Mouse (Mus musculus) adrenal gland, postnatal 25 days (tissue): ENCODE results near the gene 1500011B03Rik. TPM values are rescaled to one million over a fixed set of nuclear protein-coding genes. Genes with fewer than 3 reads are reported as not detected.

ENCODE experiments used
- DNase-seq: peaks from one replicate; pipeline ENCODE4 v3.0.0; 2021; ENCODE audit warnings: mixed read lengths
- total RNA-seq: library from RNA; stranded (reverse); gene quantifications from 2 replicates; pipeline ENCODE4 v1.2.3, GENCODE M21; 2021

Gene 1500011B03Rik
- total RNA-seq, 1 experiment from 2014 or later, result 47.5 TPM

- peak; percentile 53 for DNase-seq
Measured at GRCm38 (mm10) chr5:114809181-114809756, 14.0 kb downstream of the 1500011B03Rik start.

GRCm38 (mm10) chr5:114808385-114808784 is 14.9 kb downstream of the 1500011B03Rik start:
- no peak for DNase-seq

- no peak for DNase-seq
Measured at GRCm38 (mm10) chr5:114807893-114808292, 15.4 kb downstream of the 1500011B03Rik start.

GRCm38 (mm10) chr5:114807468-114807867 is 15.8 kb downstream of the 1500011B03Rik start:
- no peak for DNase-seq

GRCm38 (mm10) chr5:114807063-114807462 is 16.2 kb downstream of the 1500011B03Rik start:
- no peak for DNase-seq

- DNase-seq, result no peak
Measured at GRCm38 (mm10) chr5:114806636-114807035, 16.6 kb downstream of the 1500011B03Rik start.

- no peak for DNase-seq
Measured at GRCm38 (mm10) chr5:114805436-114806350, 17.6 kb downstream of the 1500011B03Rik start.

GRCm38 (mm10) chr5:114804958-114805357 is 18.3 kb downstream of the 1500011B03Rik start:
- peak; percentile 63 for DNase-seq

- DNase-seq, result no peak
Measured at GRCm38 (mm10) chr5:114804335-114804734, 18.9 kb downstream of the 1500011B03Rik start.

- DNase-seq, result no peak
Measured at GRCm38 (mm10) chr5:114803231-114803630, 20.0 kb downstream of the 1500011B03Rik start.

GRCm38 (mm10) chr5:114801841-114802240 is 21.4 kb downstream of the 1500011B03Rik start:
- no peak for DNase-seq

GRCm38 (mm10) chr5:114801049-114801448 is 22.2 kb downstream of the 1500011B03Rik start:
- no peak for DNase-seq

GRCm38 (mm10) chr5:114799848-114800247 is 23.4 kb downstream of the 1500011B03Rik start:
- no peak for DNase-seq

GRCm38 (mm10) chr5:114797253-114797652 is 26.0 kb downstream of the 1500011B03Rik start:
- no peak for DNase-seq

GRCm38 (mm10) chr5:114796299-114797012 is 26.8 kb downstream of the 1500011B03Rik start:
- no peak for DNase-seq

GRCm38 (mm10) chr5:114795653-114796052 is 27.6 kb downstream of the 1500011B03Rik start:
- no peak for DNase-seq

GRCm38 (mm10) chr5:114795231-114795630 is 28.0 kb downstream of the 1500011B03Rik start:
- DNase-seq, result no peak

- DNase-seq, result no peak
Measured at GRCm38 (mm10) chr5:114794609-114795008, 28.7 kb downstream of the 1500011B03Rik start.

GRCm38 (mm10) chr5:114793317-114793716 is 30.0 kb downstream of the 1500011B03Rik start:
- no peak for DNase-seq

GRCm38 (mm10) chr5:114785196-114785595 is 38.1 kb downstream of the 1500011B03Rik start:
- no peak for DNase-seq

- DNase-seq, result no peak
Measured at GRCm38 (mm10) chr5:114784622-114785165, 38.6 kb downstream of the 1500011B03Rik start.

GRCm38 (mm10) chr5:114783405-114784163 is 39.7 kb downstream of the 1500011B03Rik start:
- DNase-seq, result no peak
